Mouse (Mus musculus): ENCODE data around the gene Arfgap3.

DNA sequence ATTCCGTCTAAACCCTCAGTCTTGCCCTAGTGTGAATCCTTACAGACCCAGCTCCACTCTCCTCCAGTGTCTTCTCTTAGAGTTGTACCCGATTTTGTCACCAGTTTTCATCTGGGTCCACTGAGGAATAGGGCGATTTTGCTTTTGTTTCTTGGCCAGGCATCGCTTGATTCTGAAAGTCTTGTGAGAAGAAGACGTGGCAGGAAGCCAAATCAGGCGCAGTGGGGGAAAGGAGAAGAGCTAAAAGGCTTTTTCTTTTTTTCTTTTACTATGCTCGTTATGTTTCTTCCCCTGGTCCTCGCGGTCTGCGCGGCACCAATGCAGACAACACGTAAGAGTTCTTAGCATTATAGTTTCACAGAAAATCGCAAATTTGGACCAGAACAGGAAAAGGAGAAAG is 92.1 kb downstream of the Arfgap3 start:
- TF ChIP-seq CTCF (IDR thresholded peaks at IDR 0.05; ENCODE audit: low read depth) (no peak), EP300 (optimal IDR thresholded peaks at IDR 0.05) (no peak)
